8 mouse cellular contexts compared by ENCODE assay signal in genomic region chr4:140469760-140470452, GRCm38 (mm10).
DNase-seq lines count a peak whose midpoint lies in the region; ATAC-seq and TF ChIP-seq lines count a peak whose summit lies in the region.
"Had no signal": no experiment of that assay in that cellular context is flagged by ENCODE, and none has a peak within 500 bp of the region (broad histone marks: within the 10 kb centered on the region; RNA-seq: fewer than 3 reads in every experiment).

No protein-coding gene starts in this region.

- no peak for ATAC-seq in Patski
- ATAC-seq in erythroid progenitor cell, adult 5-6 weeks (replicated peaks; ENCODE audit: low FRiP score, poor library complexity, severe bottlenecking) = no peak

- intact Hi-C loops in left cerebral cortex, adult 2 months (cut with DNase I) = no loop called here

- H3K27me3 ChIP-seq in Patski = peaks cover 15% of the 10 kb centered on the region

- POLR2A ChIA-PET in Patski (lab: Charles Lee) = no interaction called here

- DNase-seq in left cerebral cortex, adult 2 months (ENCODE audit: extremely low spot score in 1 of 2, low spot score in 2 of 2) = peak in 1 of 2 experiments; percentile 45
- no peak for DNase-seq in left cerebral cortex, adult 11 months (ENCODE audit: low spot score)
- DNase-seq in Patski (ENCODE audit: low read depth, low spot score) = peak; percentile 6
- peak; percentile 52 to 81 for DNase-seq in cerebellum, postnatal 14 days
- DNase-seq in retina, postnatal 7 days (ENCODE audit: low read depth, low spot score) = peak; percentile 32
- DNase-seq in thymus, postnatal 0 days (ENCODE audit: low spot score) = no peak
- DNase-seq: kidney, postnatal 14 days had no signal

- TF ChIP-seq CTCF in left cerebral cortex, adult 2 months (IDR thresholded peaks at IDR 0.05) = peak; percentile 44
- no peak for TF ChIP-seq CTCF in Patski (IDR thresholded peaks at IDR 0.05)

- in situ Hi-C loops in Patski (cut with MboI; ENCODE audit: low pct_unique_long_range_greater_than_20kb) = no loop called here

- H3K27ac ChIP-seq in left cerebral cortex, adult 2 months = peak overlapping the region; percentile 70

- no peak overlapping the region for H3K4me3 ChIP-seq in left cerebral cortex, adult 2 months

- CTCF ChIA-PET in Patski (lab: Charles Lee) = no interaction called here

Comparison
In these comparisons a context has a peak if more than half of its experiments do, and no peak if none do; other contexts are left out.
1. DNase-seq: peak in Patski (single experiment), cerebellum, postnatal 14 days (2 of 2) and retina, postnatal 7 days (single experiment); none in left cerebral cortex, adult 11 months (single experiment) and thymus, postnatal 0 days (single experiment).